Mouse (Mus musculus) testis, adult 10 weeks (tissue): ENCODE results near the gene Gm15517. TPM values are rescaled to one million over a fixed set of nuclear protein-coding genes. Genes with fewer than 3 reads are reported as not detected.

Experiments
- polyA plus RNA-seq: library from polyadenylated mRNA; stranded (reverse); fragments of 350-450 nt; fragmentation: Illumina TruSeq; extraction: RNeasy Lipid Tissue Mini Kit (QIAGEN cat#74804); gene quantifications from one replicate; pipeline ENCODE4 v1.2.3, GENCODE M21; 2014; ENCODE audit warnings: low read depth, low replicate concordance

Gene Gm15517
- 13.7 TPM for polyA plus RNA-seq

DNA sequence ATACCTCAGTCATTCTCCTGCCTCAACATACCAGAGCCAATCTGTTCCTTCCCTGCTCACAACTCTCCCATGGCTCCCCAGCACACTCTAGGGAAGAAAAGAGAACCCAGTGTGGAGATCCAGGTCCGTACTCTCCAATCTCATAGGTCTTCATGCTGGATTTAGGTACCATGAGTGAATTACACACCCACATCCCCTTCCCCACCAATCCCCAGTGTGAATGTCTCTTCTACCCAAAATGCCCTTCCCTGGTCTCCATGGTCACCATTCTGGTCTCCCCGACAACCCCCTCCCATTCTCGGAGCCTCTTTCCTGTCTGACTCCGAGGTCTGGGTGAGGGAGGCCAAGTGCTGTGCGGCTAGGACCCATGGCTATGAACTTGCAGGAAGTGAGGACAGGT lies at the start of gene Gm15517:
Gene Gm15517 (plus strand): TSS at position 301 of the 400 bp plus-strand sequence.

DNA sequence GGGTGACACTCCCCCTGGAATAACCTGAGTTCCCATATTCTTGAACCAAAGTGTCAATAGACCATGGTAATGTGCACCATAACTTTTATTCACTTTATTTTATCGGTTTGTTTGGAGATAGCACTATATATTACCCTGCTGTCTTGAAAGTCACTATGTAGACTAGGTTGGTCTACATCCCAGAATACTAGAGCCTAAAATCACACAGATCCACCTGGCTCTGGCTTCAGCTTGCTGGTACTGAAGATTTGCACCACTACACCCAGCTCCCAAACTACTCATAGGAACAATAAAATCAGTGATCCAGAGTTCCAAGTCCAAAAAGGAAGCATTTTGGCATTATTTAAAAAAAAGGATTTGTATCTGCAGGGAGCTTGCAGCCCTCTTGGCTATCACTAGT lies 45.6 kb upstream of the Gm15517 start, which contains the start of gene Klk1b5:
Gene Klk1b5 (plus strand): TSS at position 301 of the 400 bp plus-strand sequence.

DNA sequence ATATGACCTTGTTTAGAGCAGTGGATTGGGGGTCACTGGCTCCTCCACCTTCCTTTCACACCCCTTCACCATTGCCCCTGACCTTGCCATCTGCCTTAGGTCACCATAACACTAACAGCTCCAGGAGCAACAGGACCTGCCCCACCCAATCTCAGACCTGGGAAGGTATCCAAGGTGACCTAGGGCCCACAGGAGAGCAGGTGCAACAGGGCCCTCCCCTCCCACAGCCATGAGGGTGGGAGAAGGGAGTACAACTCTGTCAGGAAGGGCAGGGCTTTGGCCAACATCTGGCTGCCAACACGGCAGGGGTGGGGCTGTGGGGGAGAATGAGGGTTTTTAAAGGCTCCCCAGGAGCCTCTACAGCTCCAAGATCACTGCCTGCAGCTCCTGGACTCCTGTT lies 36.2 kb upstream of the Gm15517 start, which contains the start of gene Klk1:
Gene Klk1 (plus strand): TSS at position 285 of the 400 bp plus-strand sequence.

DNA sequence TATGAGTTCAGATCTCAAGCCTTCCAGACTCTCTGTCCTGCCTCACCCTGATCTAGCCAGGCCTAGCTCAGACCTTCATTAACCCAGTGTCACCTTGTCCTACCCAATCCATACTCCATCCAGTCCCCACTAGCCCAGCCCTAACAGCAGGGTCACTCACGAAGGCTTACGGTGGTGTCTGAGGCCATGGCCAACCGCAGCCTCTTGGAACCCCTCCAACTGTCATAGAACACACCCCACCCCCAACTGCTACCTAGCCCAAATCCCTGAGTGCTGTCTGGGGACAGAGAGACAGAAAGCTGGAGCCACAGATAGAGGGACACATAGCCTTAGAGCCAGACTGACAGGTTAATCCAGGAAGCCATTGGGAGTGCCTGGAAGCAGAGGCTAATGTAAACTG lies 25.3 kb upstream of the Gm15517 start, which contains the start of gene Gm36864:
Gene Gm36864 (plus strand): TSS at position 269 of the 400 bp plus-strand sequence.

DNA sequence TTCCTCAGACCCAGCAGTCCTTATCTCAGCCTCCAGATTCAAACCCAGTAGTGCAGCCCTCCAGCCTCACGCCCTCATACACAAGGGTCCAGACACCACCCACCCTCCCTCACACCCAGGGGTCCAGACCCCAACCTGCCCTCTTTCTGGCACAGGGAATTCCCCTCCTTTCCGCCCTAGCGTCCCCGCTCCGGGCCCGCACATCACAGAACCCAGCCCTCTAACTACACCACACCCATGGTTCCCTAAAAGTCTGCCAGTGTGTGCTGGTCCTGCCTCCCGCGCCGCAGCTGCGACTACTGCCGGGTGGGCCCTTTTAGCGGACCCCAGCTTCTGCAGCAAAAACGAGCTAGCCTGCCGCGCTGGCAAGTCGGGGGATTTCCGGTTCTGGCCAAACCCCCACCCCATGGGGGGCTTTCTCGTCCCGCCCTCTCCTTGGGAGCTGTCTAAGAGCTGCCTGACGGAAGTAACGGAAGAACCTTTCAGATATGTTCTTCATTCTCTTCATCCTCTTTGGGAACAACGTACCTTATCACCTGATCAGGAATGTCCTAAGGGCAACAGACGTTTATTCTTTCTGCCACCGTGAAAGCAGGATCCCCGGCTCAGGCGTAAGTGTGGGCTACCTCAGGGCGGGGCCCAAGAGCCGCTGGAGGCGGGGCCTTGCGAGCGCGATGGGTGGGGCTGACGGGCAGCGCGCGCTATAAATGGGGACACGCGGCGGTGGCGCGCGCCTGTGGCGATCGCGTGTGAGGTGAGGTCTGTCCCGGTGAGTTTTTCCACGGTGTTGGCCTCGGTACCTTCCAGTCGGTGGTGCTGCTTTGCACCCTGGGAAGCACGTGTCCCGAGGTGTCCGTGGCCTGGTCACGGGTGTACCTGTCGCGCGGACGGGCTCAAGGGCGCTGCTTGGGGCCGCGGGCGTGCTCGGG lies 14.9 kb upstream of the Gm15517 start, which contains the start of the genes 1700028J19Rik and 2410002F23Rik:
Gene 1700028J19Rik (minus strand): TSS at position 641 of the 929 bp plus-strand sequence.
Gene 2410002F23Rik (plus strand): TSS at position 668 of the 929 bp plus-strand sequence.

DNA sequence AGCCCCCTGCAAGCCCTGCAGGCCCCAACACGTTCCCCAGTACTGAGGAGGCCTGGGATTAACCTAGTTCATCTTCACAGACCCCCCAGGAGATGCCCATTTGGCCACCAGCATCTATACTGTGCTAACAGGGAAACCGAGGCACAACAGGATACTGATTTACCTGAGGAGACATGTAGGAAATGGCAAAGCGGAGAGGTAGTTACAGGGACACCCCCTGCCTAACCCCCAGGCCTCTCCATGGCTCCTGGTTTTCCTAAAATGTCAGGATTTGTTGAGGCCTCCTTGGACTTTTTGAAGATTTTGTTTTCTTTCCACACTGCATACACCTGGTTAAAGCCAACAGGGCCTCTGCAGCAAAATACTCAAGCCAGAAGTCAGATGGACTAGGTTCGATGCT lies 4.0 kb upstream of the Gm15517 start, which contains the start of gene Acp4:
Gene Acp4 (minus strand): TSS at position 101 of the 400 bp plus-strand sequence.

DNA sequence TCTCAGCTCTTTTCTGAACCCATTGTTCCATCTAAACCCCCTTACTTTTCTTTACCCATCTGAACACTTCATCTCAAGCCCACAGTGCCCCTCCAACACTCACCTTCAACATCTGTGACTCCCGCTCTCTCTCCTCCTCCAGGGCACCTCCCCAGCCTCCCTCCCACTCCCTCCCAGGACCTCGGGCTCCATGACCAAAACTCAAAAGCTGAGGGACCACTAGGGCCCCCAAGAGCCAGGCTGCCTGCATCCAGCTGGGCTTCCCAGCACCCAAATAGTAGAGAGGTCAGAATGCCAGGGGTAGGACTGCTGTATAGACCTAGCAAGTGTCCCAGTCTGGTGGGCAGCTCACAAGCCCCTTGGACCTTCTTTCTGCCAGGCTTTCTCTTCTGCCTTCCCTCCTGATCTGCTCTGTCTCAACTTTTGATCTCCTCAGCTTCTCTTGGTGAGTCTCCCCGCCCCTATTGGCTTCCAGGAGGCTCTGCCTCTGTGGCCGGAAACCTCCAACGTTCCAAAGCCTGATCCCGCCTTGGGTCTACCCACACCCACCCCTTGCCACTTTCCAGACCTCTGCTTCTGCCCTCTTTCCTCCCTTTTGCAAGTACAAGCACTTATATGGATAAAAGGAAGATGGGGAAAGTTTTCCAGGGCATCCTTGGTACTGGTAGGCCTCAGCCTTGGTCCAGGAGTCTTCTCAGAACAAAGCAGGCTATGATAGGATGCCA lies 45.4 kb downstream of the Gm15517 start, which contains the start of gene Clec11a:
Gene Clec11a (minus strand): TSS at position 387 of the 725 bp plus-strand sequence.

DNA sequence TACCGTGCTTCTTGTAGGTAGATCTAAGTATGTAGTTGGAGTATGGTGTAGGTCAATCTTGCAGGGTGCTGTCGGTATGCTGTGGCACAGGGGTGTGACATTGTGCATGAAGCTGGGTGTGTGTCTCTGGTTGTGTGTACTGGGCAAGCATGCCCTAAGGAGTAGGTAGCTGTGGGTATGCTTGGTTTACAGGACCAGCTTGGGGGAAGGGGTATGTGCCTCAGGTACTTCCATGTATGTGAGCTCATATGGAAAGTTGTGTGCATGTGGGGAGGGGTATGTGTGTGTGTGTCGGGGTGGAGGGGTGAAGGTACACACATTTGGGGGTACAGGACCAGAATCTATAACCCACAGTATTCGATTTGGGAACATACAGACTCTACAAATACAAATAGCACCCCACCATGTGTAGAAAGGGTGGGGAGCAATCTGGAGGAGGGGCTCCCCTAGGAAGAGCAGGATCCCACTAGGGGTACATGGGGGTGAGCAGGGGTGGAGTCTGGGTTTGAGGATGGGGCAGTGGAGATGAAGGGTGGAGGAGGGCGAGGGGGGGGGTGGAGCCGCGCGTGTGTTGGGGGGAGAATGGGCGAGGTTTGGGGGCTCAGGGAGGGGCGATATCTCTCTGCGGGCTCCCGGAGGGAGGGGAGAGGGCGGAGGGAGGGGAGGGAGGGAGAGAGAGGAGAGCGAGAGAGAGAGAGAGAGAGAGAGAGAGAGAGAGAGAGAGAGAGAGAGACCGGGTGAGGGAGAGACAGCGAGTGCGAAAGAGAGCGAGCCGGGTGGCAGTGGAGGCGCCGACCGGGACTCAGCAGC lies 48.4 kb downstream of the Gm15517 start, which contains the start of gene Shank1:
Gene Shank1 (plus strand): TSS at position 779 of the 810 bp plus-strand sequence.

Other genes with a start within 250 kb of the Gm15517 start
- gene Klk1b26, start 249.3 kb upstream of the Gm15517 start, polyA plus RNA-seq, result 6.9 TPM
- 7.8 TPM for gene Klk1b27, start 209.2 kb upstream of the Gm15517 start, polyA plus RNA-seq
- 28.5 TPM for gene Klk1b21, start 159.1 kb upstream of the Gm15517 start, polyA plus RNA-seq
- 6.4 TPM for gene Klk1b22, start 148.8 kb upstream of the Gm15517 start, polyA plus RNA-seq
- 0.99 TPM for gene Klk1b16, start 124.7 kb upstream of the Gm15517 start, polyA plus RNA-seq
- gene Klk1b24, start 73.2 kb upstream of the Gm15517 start, polyA plus RNA-seq, result 10.9 TPM
- 2.6 TPM for gene Klk1b3, start 63.3 kb upstream of the Gm15517 start, polyA plus RNA-seq
- gene Klk1b4, start 54.0 kb upstream of the Gm15517 start, polyA plus RNA-seq, result not detected
- gene Klk1b5, start 45.5 kb upstream of the Gm15517 start, polyA plus RNA-seq, result 0.64 TPM
- 1.4 TPM for gene Klk1, start 36.1 kb upstream of the Gm15517 start, polyA plus RNA-seq
- 76.3 TPM for gene Gm36864, start 25.3 kb upstream of the Gm15517 start, polyA plus RNA-seq
- gene 1700028J19Rik, start 14.8 kb upstream of the Gm15517 start, polyA plus RNA-seq, result 52.1 TPM
- 32.7 TPM for gene 2410002F23Rik, start 14.7 kb upstream of the Gm15517 start, polyA plus RNA-seq
- not detected for gene Acp4, start 4.1 kb upstream of the Gm15517 start, polyA plus RNA-seq
- gene Clec11a, start 45.5 kb downstream of the Gm15517 start, polyA plus RNA-seq, result 0.48 TPM
- 0.31 TPM for gene Shank1, start 48.8 kb downstream of the Gm15517 start, polyA plus RNA-seq
- gene Syt3, start 122.7 kb downstream of the Gm15517 start, polyA plus RNA-seq, result 0.07 TPM
- gene 1700008O03Rik, start 124.4 kb downstream of the Gm15517 start, polyA plus RNA-seq, result 1.1 TPM
- gene Lrrc4b, start 167.6 kb downstream of the Gm15517 start, polyA plus RNA-seq, result not detected
- gene Aspdh, start 203.9 kb downstream of the Gm15517 start, polyA plus RNA-seq, result not detected
- gene Josd2, start 206.5 kb downstream of the Gm15517 start, polyA plus RNA-seq, result 1.9 TPM
- 1.8 TPM for gene Emc10, start 235.1 kb downstream of the Gm15517 start, polyA plus RNA-seq
- gene Fam71e1, start 235.1 kb downstream of the Gm15517 start, polyA plus RNA-seq, result 119 TPM